Mouse (Mus musculus): Measurements from ENCODE around the gene Cabcoco1.

The Cabcoco1 gene

GRCm38 (mm10) chr10:68435001-68435560 lies 106.6 kb downstream of the Cabcoco1 start:
- DNase-seq, result no peak

- peak; percentile 6 to 22 for DNase-seq
These were observed 107.6 kb downstream of the Cabcoco1 start for GRCm38 (mm10) chr10:68434045-68434639.

- no peak for DNase-seq
These were observed 110.3 kb downstream of the Cabcoco1 start for GRCm38 (mm10) chr10:68431346-68431745.

- DNase-seq, result no peak
These were observed 110.8 kb downstream of the Cabcoco1 start for GRCm38 (mm10) chr10:68430929-68431328.

GRCm38 (mm10) chr10:68420393-68420920 lies 121.2 kb downstream of the Cabcoco1 start:
- DNase-seq, result peak; percentile 41 to 57

GRCm38 (mm10) chr10:68419893-68420292 lies 121.8 kb downstream of the Cabcoco1 start:
- no peak for DNase-seq

- no peak for DNase-seq
These were observed 124.5 kb downstream of the Cabcoco1 start for GRCm38 (mm10) chr10:68417074-68417790.

- no peak for DNase-seq
These were observed 135.8 kb downstream of the Cabcoco1 start for GRCm38 (mm10) chr10:68405936-68406335.

- DNase-seq, result no peak
These were observed 144.9 kb downstream of the Cabcoco1 start for GRCm38 (mm10) chr10:68396786-68397185.

GRCm38 (mm10) chr10:68396083-68396482 lies 145.6 kb downstream of the Cabcoco1 start:
- no peak for DNase-seq

GRCm38 (mm10) chr10:68391640-68392039 lies 150.1 kb downstream of the Cabcoco1 start:
- no peak for DNase-seq

GRCm38 (mm10) chr10:68388802-68389201 lies 152.9 kb downstream of the Cabcoco1 start:
- no peak for DNase-seq

- no peak for DNase-seq
These were observed 153.6 kb downstream of the Cabcoco1 start for GRCm38 (mm10) chr10:68388138-68388537.
